Comparison of ENCODE assay signal across 24 mouse cellular contexts in the genomic region with DNA sequence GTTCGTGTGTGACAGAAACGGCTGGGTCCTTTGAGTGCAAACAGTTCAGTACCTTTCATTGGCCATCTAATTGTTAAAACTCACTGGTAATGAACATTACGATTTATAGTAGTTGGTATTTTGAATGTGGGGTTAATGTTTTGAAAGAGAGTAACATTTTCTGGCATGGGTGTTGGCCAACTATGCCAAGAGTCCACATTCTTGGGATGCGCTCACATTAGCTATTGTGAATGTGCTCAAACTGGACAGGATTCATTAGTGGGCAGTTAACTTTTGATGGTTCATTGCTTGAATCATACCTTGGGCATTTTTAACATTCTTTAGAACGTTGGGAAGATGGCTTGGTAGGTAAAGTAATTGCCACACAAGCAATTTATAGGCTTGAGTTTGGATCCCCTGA. TPM values are rescaled to one million over a fixed set of nuclear protein-coding genes. Genes with fewer than 3 reads are reported as not detected.
DNase-seq lines count a peak whose midpoint lies in the region; ATAC-seq lines count a peak whose summit lies in the region.
"Had no signal": no experiment of that assay in that cellular context is flagged by ENCODE, and none has a peak within 500 bp of the region (broad histone marks: within the 10 kb centered on the region; RNA-seq: fewer than 3 reads in every experiment).

No protein-coding gene starts in this region.

- WGBS in kidney, embryonic 15.5 days, result 87% methylated on average over 5 of the region's 5 CpGs

- H3K9ac ChIP-seq in kidney, embryonic 15.5 days, result no peak overlapping the region
- H3K9ac ChIP-seq: embryonic facial prominence, embryonic 12.5 days; embryonic facial prominence, embryonic 15.5 days; forebrain, postnatal 0 days; hindbrain, embryonic 12.5 days; hindbrain, embryonic 15.5 days had no signal

- ATAC-seq in kidney, embryonic 15.5 days (replicated peaks; ENCODE audit: low FRiP score), result no peak
- ATAC-seq: CD4-positive, CD25-positive, alpha-beta regulatory T cell, adult 4 months; forebrain, embryonic 14.5 days; forebrain, postnatal 0 days had no signal

- no peak overlapping the region for H3K27ac ChIP-seq in kidney, embryonic 15.5 days
- H3K27ac ChIP-seq: embryonic facial prominence, embryonic 12.5 days; embryonic facial prominence, embryonic 15.5 days; gastrocnemius, adult 2 months; hindbrain, embryonic 12.5 days; hindbrain, embryonic 15.5 days had no signal

- H3K4me1 ChIP-seq in kidney, embryonic 15.5 days, result no peaks in the 10 kb centered on the region
- H3K4me1 ChIP-seq: embryonic facial prominence, embryonic 12.5 days; embryonic facial prominence, embryonic 15.5 days; hindbrain, embryonic 12.5 days; hindbrain, embryonic 15.5 days had no signal

- peaks cover 31% of the 10 kb centered on the region for H3K36me3 ChIP-seq in kidney, embryonic 15.5 days
- H3K36me3 ChIP-seq: hindbrain, embryonic 15.5 days had no signal

- DNase-seq in kidney, adult 8-10 months, result peak; percentile 62 to 75
- no peak for DNase-seq in kidney, adult 18-20 months
- DNase-seq in kidney, postnatal 36 days, result peak; percentile 56 to 57
- DNase-seq in ZHBTc4 (ENCODE audit: low read depth, low spot score), result peak; percentile 37
- no peak for DNase-seq in left cerebral cortex, postnatal 36 days (ENCODE audit: low spot score in 2 of 2)
- DNase-seq: adrenal gland, adult 2 months; adrenal gland, postnatal 14 days; cerebellum, adult 11 months; cerebellum, adult 2 months; cerebellum, adult 9-11 months; cerebellum, postnatal 25 days; forebrain, postnatal 0 days; gastrocnemius, adult 2 months; gastrocnemius, postnatal 14 days; heart, adult 11 months had no signal

- intact Hi-C loops in left cerebral cortex, postnatal 36 days (cut with DNase I), result no loop called here

- no peaks in the 10 kb centered on the region for H3K9me3 ChIP-seq in kidney, embryonic 15.5 days (replicated peaks)
- H3K9me3 ChIP-seq: embryonic facial prominence, embryonic 12.5 days; embryonic facial prominence, embryonic 15.5 days; hindbrain, embryonic 12.5 days; hindbrain, embryonic 15.5 days had no signal

- H3K4me3 ChIP-seq in kidney, embryonic 15.5 days (replicated peaks), result no peak overlapping the region
- H3K4me3 ChIP-seq: embryonic facial prominence, embryonic 12.5 days; embryonic facial prominence, embryonic 15.5 days; gastrocnemius, adult 2 months; hindbrain, embryonic 12.5 days; hindbrain, embryonic 15.5 days had no signal

- no peak overlapping the region for H3K4me2 ChIP-seq in kidney, embryonic 15.5 days
- H3K4me2 ChIP-seq: embryonic facial prominence, embryonic 12.5 days; embryonic facial prominence, embryonic 15.5 days; heart, embryonic 11.5 days; hindbrain, embryonic 12.5 days; hindbrain, embryonic 15.5 days had no signal

- no peaks in the 10 kb centered on the region for H3K27me3 ChIP-seq in kidney, embryonic 15.5 days
- H3K27me3 ChIP-seq: embryonic facial prominence, embryonic 12.5 days; embryonic facial prominence, embryonic 15.5 days; hindbrain, embryonic 12.5 days; hindbrain, embryonic 15.5 days had no signal

RNA-seq across cellular contexts. Expression of a gene that starts 30.7 kb away (rescaled TPM):
- 28.6 and 30.2 TPM in 2 replicates for polyA plus RNA-seq in kidney, embryonic 15.5 days (2015; fragmentation: Nextera tagmentation; extraction: Ambion mirVana)
- total RNA-seq in left cerebral cortex, postnatal 36 days (2021), result 1 to 10 TPM; 5.5 to 6.3 TPM
- total RNA-seq: common myeloid progenitor, adult 5-6 weeks had no signal
- polyA plus RNA-seq: CD4-positive, CD25-positive, alpha-beta regulatory T cell, adult 4 months had no signal

Comparison
In these comparisons a context has a peak if more than half of its experiments do, and no peak if none do; other contexts are left out.
1. DNase-seq: peak in kidney, adult 8-10 months (2 of 2), kidney, postnatal 36 days (2 of 2) and ZHBTc4 (single experiment); none in kidney, adult 18-20 months (single experiment) and left cerebral cortex, postnatal 36 days (0 of 2).